Mouse (Mus musculus) frontal cortex, postnatal 10 days (tissue): ENCODE results near the gene Olfr1145.

Experiments
- DNase-seq, 2 experiments: peaks; one replicate each; pipeline ENCODE4 v3.0.0; 2022; ENCODE audit warnings: low spot score in 2 of 2, mixed read lengths in 1 of 2

The Olfr1145 gene

GRCm38 (mm10) chr2:87809522-87809921 is at the start of gene Olfr1145:
Gene Olfr1145, plus strand, starts transcription at chr2:87809822.
- DNase-seq, result no peak

- no peak for DNase-seq
Observed at GRCm38 (mm10) chr2:87776143-87776542, 33.5 kb upstream of the Olfr1145 start.

GRCm38 (mm10) chr2:87779183-87779582 is 30.4 kb upstream of the Olfr1145 start, which contains the start of gene Olfr152:
Gene Olfr152, plus strand, starts transcription at chr2:87779483.
- DNase-seq, result no peak

- DNase-seq, result no peak
Observed at GRCm38 (mm10) chr2:87800292-87800691, 9.3 kb upstream of the Olfr1145 start, which contains the start of gene Olfr1143. Gene Olfr1143, plus strand, starts transcription at chr2:87800592.

- no peak for DNase-seq
Observed at GRCm38 (mm10) chr2:87830233-87830632, 20.6 kb downstream of the Olfr1145 start, which contains the start of gene Olfr1148. Gene Olfr1148, plus strand, starts transcription at chr2:87830533.

DNA sequence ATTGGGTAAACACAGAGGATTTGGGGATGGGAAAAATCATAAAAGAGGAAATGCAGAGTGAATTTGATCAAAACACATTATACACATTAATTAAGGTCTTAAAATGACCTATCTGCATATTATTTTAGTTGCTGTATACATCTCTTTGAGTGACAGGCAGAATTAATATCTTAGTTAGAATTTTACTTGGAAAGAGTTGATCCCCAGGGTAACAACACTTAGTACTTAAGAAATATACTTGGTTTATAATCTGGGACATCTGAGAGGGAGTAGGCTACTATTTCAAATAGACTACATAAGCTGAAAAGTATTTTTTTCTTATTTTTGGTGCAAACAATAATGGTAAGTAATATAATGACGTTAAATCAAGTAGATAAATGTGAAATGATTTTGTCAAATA is 34.1 kb downstream of the Olfr1145 start, which contains the start of gene Olfr1150-ps1:
Olfr1150-ps1 (plus strand) TSS at position 301 of the 400 bp plus-strand sequence.
- no peak for DNase-seq

DNA sequence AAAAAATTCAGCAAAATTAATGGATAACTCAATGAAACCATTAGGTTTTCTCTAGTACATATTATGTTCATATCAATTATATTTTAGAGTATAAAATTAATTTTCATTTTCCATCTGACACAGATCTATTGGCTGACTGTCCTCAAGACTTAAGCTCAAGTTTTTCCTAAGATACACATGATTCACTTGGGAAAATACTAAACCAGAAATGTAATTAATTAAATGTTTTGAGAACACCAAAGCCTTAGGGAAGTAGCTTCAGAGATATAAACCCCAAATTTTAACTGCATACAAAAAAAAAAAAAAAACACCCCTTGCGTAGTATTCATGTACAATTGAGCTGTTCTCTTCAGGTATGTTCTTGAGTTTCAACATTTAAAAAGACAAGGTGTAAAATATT is 45.9 kb downstream of the Olfr1145 start, which contains the start of gene Olfr1151:
Olfr1151 (plus strand) TSS at position 301 of the 400 bp plus-strand sequence.
- DNase-seq, result no peak
